Mouse (Mus musculus): ENCODE data around the gene Syne2. TPM values are rescaled to one million over a fixed set of nuclear protein-coding genes. Genes with fewer than 3 reads are reported as not detected.

The Syne2 gene
- polyA plus RNA-seq, 1 experiment from 2014 or later = 63.6 TPM

DNA sequence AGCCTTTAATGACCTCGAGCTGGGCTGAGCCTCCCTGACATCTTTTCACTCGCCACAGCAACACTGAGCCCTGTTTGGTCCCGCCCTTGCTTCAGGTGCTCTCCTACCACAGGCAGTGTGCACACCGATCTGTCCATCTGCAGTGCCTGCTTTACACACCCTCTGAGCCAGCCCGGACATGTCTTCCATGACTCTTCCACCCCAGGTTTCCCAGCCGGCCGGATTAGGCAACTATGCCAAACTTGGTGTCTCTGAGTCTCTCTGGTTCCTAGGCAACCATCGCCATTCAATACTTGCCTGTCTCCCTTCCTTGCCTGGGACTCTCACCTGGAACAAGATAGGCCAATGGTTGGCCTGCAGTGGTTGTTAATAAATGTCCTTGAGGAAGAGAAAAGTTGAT is 224.4 kb downstream of the Syne2 start:
- Histone ChIP-seq H3K9me3 (ENCODE audit: control insufficient read depth, low read depth, low read length) (no peaks in the 10 kb centered on the region), H3K4me3 (ENCODE audit: low read depth, low read length) (no peak overlapping the region), H3K27me3 (ENCODE audit: control insufficient read depth, insufficient read depth, low read length) (no peaks in the 10 kb centered on the region), H3K4me1 (ENCODE audit: control insufficient read depth, insufficient read depth, low read length) (no peaks in the 10 kb centered on the region), H3K4me2 (replicated peaks; ENCODE audit: low read depth, low read length) (no peak overlapping the region), H3K27ac (ENCODE audit: low read length) (no peak overlapping the region), H3K36me3 (ENCODE audit: control insufficient read depth, insufficient read depth, low read length) (peaks cover 8% of the 10 kb centered on the region; the same call in 1 of the 2 replicates), H3K9ac (replicated peaks; ENCODE audit: low read depth, low read length) (no peak overlapping the region)
- no peak for ATAC-seq (ENCODE audit: insufficient number of reproducible peaks, insufficient read depth, low FRiP score, low read depth)
- 79% methylated on average over 8 of the region's 8 CpGs for WGBS

DNA sequence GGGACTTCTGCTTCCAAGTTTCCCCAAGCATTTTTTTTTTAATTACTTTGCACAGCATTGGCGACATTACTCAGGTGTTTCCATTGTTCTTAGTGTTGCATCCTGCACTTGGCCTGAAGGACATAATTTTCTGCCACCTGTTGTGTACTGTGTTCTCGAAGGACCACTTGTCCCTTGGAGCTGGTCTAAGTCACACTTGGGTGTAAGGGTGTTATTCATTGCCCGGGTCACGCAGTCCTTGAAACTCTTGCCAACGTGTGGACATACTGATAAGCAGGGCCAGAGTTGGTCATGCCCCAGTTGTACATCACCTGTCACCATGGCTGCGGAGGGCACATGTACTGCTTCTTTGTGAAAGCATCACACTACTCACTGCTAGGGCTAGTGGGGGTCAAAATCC is 228.6 kb downstream of the Syne2 start:
- Histone ChIP-seq H3K36me3 (ENCODE audit: control insufficient read depth, insufficient read depth, low read length) (peaks cover 8% of the 10 kb centered on the region), H3K9ac (replicated peaks; ENCODE audit: low read depth, low read length) (no peak overlapping the region), H3K4me2 (replicated peaks; ENCODE audit: low read depth, low read length) (no peak overlapping the region), H3K9me3 (ENCODE audit: control insufficient read depth, low read depth, low read length) (no peaks in the 10 kb centered on the region), H3K27me3 (ENCODE audit: control insufficient read depth, insufficient read depth, low read length) (no peaks in the 10 kb centered on the region), H3K27ac (ENCODE audit: low read length) (no peak overlapping the region), H3K4me1 (ENCODE audit: control insufficient read depth, insufficient read depth, low read length) (no peaks in the 10 kb centered on the region), H3K4me3 (ENCODE audit: low read depth, low read length) (no peak overlapping the region)
- no peak for ATAC-seq (ENCODE audit: insufficient number of reproducible peaks, insufficient read depth, low FRiP score, low read depth)
- 83% methylated on average over 6 of the region's 6 CpGs for WGBS

DNA sequence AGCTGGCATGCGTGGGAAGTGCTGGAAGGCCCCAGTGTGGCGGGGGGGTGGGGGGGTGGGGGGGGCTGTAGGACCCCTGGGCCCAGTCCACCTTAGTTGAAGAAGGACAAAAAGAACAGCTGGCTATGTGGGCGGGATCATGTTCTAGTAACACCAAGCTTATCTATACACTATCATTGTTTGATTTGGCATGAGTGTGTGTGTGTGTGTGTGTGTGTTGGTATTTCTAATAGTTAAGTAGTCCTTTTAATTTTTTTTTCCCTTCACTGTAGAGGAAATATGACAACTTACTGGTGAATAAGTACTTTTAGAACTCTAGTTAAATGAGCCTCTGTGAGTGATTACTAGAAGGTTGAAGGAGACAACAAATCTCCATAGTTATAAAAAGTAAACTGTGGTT is 230.0 kb downstream of the Syne2 start:
- no peak overlapping the region for H3K27ac ChIP-seq (ENCODE audit: low read length)
- no peak overlapping the region for H3K4me3 ChIP-seq (ENCODE audit: low read depth, low read length)
- 68% methylated on average over 3 of the region's 3 CpGs for WGBS
- H3K9me3 ChIP-seq (ENCODE audit: control insufficient read depth, low read depth, low read length) = no peaks in the 10 kb centered on the region
- no peak overlapping the region for H3K9ac ChIP-seq (replicated peaks; ENCODE audit: low read depth, low read length)
- H3K27me3 ChIP-seq (ENCODE audit: control insufficient read depth, insufficient read depth, low read length) = no peaks in the 10 kb centered on the region
- peaks cover 8% of the 10 kb centered on the region for H3K36me3 ChIP-seq (ENCODE audit: control insufficient read depth, insufficient read depth, low read length)
- H3K4me1 ChIP-seq (ENCODE audit: control insufficient read depth, insufficient read depth, low read length) = no peaks in the 10 kb centered on the region
- no peak for ATAC-seq (ENCODE audit: insufficient number of reproducible peaks, insufficient read depth, low FRiP score, low read depth)
- H3K4me2 ChIP-seq (replicated peaks; ENCODE audit: low read depth, low read length) = no peak overlapping the region

DNA sequence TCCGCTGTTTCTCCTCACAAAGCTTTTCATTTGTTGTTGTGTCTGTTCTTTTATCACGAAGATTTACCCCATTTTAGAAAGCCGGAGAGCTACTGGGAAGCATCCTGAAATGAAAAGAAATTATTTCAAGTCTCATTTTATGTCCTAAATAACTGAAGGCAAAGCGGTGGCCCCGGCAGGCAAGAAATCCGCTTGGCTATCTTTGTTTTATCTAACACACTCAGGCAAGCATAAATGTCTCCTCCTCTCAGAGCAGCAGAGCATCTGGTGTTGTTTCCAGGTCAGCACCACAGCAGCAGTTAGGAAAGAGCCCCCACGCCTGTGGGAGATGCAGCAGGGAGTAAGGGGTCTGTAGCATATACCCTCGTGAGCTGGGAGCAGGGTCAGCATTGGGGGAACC is 230.7 kb downstream of the Syne2 start:
- H3K4me1 ChIP-seq (ENCODE audit: control insufficient read depth, insufficient read depth, low read length) = no peaks in the 10 kb centered on the region
- H3K27ac ChIP-seq (ENCODE audit: low read length) = no peak overlapping the region
- H3K36me3 ChIP-seq (ENCODE audit: control insufficient read depth, insufficient read depth, low read length) = peaks cover 7% of the 10 kb centered on the region
- H3K9ac ChIP-seq (replicated peaks; ENCODE audit: low read depth, low read length) = no peak overlapping the region
- ATAC-seq (ENCODE audit: insufficient number of reproducible peaks, insufficient read depth, low FRiP score, low read depth) = no peak
- no peak overlapping the region for H3K4me3 ChIP-seq (ENCODE audit: low read depth, low read length)
- H3K9me3 ChIP-seq (ENCODE audit: control insufficient read depth, low read depth, low read length) = no peaks in the 10 kb centered on the region
- no peaks in the 10 kb centered on the region for H3K27me3 ChIP-seq (ENCODE audit: control insufficient read depth, insufficient read depth, low read length)
- H3K4me2 ChIP-seq (replicated peaks; ENCODE audit: low read depth, low read length) = no peak overlapping the region
- WGBS = 78% methylated on average over 8 of the region's 8 CpGs

DNA sequence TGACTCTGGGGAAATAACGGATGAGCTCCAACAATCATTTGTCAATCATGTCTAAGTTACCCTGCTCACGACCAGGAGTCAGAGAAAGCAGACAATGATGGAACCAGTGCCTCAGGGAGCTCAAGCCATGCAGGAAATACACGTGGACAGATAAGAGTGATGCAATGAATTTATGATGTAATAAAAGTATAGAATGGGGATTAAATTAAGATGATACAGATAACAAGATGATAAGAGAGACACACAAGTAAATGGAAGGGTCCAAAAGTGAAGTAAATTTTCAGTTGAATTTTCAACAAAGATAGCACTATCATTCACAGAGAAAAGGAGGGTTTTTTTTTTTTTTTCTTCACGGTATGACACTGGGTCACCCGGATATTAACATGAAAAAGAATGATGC is 231.4 kb downstream of the Syne2 start:
- Histone ChIP-seq H3K27me3 (ENCODE audit: control insufficient read depth, insufficient read depth, low read length) (no peaks in the 10 kb centered on the region), H3K4me1 (ENCODE audit: control insufficient read depth, insufficient read depth, low read length) (no peaks in the 10 kb centered on the region), H3K36me3 (ENCODE audit: control insufficient read depth, insufficient read depth, low read length) (peaks cover 7% of the 10 kb centered on the region), H3K9me3 (ENCODE audit: control insufficient read depth, low read depth, low read length) (no peaks in the 10 kb centered on the region), H3K27ac (ENCODE audit: low read length) (no peak overlapping the region), H3K9ac (replicated peaks; ENCODE audit: low read depth, low read length) (no peak overlapping the region), H3K4me2 (replicated peaks; ENCODE audit: low read depth, low read length) (no peak overlapping the region), H3K4me3 (ENCODE audit: low read depth, low read length) (no peak overlapping the region)
- ATAC-seq (ENCODE audit: insufficient number of reproducible peaks, insufficient read depth, low FRiP score, low read depth) = no peak
- 56% methylated on average over 5 of the region's 5 CpGs for WGBS

DNA sequence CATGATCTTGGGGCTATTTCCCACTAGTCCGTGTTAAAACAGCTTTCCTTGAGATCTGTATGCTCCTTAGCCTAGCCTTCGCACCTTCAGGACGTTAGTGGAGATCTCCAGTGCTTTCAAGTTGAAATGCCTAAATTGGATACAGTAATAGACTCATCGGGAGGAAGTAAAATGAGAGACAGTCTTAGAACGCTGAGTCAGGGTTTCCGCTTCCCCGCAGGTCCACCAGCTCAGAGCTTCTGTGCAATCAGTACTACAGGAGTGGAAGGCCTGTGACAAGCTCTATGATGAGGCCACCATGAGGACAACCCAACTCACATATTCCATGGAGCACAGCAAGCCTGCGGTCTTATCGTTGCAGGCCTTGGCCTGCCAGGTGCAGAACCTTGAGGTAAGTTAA is 233.9 kb downstream of the Syne2 start:
- H3K27me3 ChIP-seq (ENCODE audit: control insufficient read depth, insufficient read depth, low read length) = no peaks in the 10 kb centered on the region
- 90% methylated on average over 9 of the region's 9 CpGs for WGBS
- H3K4me1 ChIP-seq (ENCODE audit: control insufficient read depth, insufficient read depth, low read length) = no peaks in the 10 kb centered on the region
- no peak overlapping the region for H3K4me3 ChIP-seq (ENCODE audit: low read depth, low read length)
- H3K9ac ChIP-seq (replicated peaks; ENCODE audit: low read depth, low read length) = no peak overlapping the region
- H3K27ac ChIP-seq (ENCODE audit: low read length) = no peak overlapping the region
- no peak for ATAC-seq (ENCODE audit: insufficient number of reproducible peaks, insufficient read depth, low FRiP score, low read depth)
- H3K4me2 ChIP-seq (replicated peaks; ENCODE audit: low read depth, low read length) = no peak overlapping the region
- no peaks in the 10 kb centered on the region for H3K9me3 ChIP-seq (ENCODE audit: control insufficient read depth, low read depth, low read length)
- peaks cover 18% of the 10 kb centered on the region for H3K36me3 ChIP-seq (ENCODE audit: control insufficient read depth, insufficient read depth, low read length)

DNA sequence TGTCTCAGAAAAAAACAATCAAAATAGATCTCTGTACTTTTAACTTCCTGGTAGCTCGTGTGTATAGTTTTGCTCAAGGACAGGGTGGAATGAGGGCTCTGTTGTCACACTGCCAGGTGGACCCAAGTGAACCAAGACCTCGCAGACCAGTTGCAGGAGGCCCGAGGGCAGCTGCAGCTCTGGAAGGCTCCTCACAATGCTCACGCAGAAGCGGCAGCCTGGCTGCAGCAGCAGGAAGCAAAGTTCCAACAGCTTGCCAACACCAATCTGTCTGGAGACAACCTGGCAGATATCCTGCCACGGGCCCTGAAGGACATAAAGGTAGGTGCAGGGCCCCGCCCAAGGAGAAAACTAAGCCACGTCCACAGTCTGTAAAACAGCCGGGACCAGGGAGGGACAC is 236.7 kb downstream of the Syne2 start:
- Histone ChIP-seq H3K9me3 (ENCODE audit: control insufficient read depth, low read depth, low read length) (no peaks in the 10 kb centered on the region), H3K4me3 (ENCODE audit: low read depth, low read length) (no peak overlapping the region), H3K4me2 (replicated peaks; ENCODE audit: low read depth, low read length) (no peak overlapping the region), H3K36me3 (ENCODE audit: control insufficient read depth, insufficient read depth, low read length) (peaks cover 18% of the 10 kb centered on the region; the same call in 1 of the 2 replicates), H3K27ac (ENCODE audit: low read length) (no peak overlapping the region), H3K27me3 (ENCODE audit: control insufficient read depth, insufficient read depth, low read length) (no peaks in the 10 kb centered on the region), H3K4me1 (ENCODE audit: control insufficient read depth, insufficient read depth, low read length) (no peaks in the 10 kb centered on the region), H3K9ac (replicated peaks; ENCODE audit: low read depth, low read length) (no peak overlapping the region)
- no peak for ATAC-seq (ENCODE audit: insufficient number of reproducible peaks, insufficient read depth, low FRiP score, low read depth)
- WGBS = 81% methylated on average over 9 of the region's 9 CpGs

DNA sequence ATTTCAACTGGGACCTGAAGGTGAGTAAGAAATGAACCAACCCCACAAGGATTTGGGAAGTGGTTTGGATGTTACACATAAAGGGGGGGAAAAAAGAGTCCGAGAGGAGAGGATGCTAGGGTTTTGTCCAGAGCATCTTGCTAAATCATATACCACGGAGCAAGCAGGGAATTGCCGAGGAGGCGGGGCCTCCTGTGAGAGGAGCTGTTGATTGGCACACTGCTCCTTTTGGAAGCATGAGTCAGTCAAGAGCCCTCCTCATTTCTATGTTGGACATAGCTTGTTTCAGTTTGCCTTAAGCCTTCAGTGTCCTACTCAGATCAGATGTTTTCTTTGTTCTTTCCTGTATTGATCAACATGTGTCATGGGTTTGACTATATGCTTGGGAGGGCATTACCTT is 245.1 kb downstream of the Syne2 start:
- Histone ChIP-seq H3K27ac (ENCODE audit: low read length) (no peak overlapping the region), H3K36me3 (ENCODE audit: control insufficient read depth, insufficient read depth, low read length) (peaks cover 25% of the 10 kb centered on the region), H3K9me3 (ENCODE audit: control insufficient read depth, low read depth, low read length) (no peaks in the 10 kb centered on the region), H3K4me3 (ENCODE audit: low read depth, low read length) (no peak overlapping the region), H3K4me1 (ENCODE audit: control insufficient read depth, insufficient read depth, low read length) (no peaks in the 10 kb centered on the region), H3K4me2 (replicated peaks; ENCODE audit: low read depth, low read length) (no peak overlapping the region), H3K27me3 (ENCODE audit: control insufficient read depth, insufficient read depth, low read length) (no peaks in the 10 kb centered on the region), H3K9ac (replicated peaks; ENCODE audit: low read depth, low read length) (no peak overlapping the region)
- no peak for ATAC-seq (ENCODE audit: insufficient number of reproducible peaks, insufficient read depth, low FRiP score, low read depth)
- 89% methylated on average over 4 of the region's 4 CpGs for WGBS

DNA sequence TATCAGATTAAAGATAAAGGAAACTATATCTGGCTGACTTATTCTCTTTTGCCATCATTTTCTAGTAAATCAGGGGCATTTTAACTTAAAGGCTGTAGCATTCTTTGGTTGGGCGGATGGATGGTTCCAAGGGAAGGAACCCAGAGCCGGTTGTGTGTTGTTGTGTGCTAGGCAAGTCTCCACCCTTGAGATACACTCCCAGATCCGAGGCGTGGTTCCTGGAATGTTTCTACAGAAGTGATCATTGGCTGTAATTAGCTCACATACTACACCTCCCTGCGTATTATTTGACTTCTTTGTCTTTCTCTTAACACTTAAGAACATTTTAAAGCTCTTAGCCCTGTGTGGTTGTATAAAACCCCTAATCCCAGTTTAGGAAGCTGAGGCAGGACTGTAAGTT is 252.5 kb downstream of the Syne2 start:
- no peaks in the 10 kb centered on the region for H3K9me3 ChIP-seq (ENCODE audit: control insufficient read depth, low read depth, low read length)
- H3K4me3 ChIP-seq (ENCODE audit: low read depth, low read length) = no peak overlapping the region
- no peak overlapping the region for H3K4me2 ChIP-seq (replicated peaks; ENCODE audit: low read depth, low read length)
- H3K27ac ChIP-seq (ENCODE audit: low read length) = no peak overlapping the region
- peaks cover 7% of the 10 kb centered on the region; the same call in 1 of the 2 replicates for H3K36me3 ChIP-seq (ENCODE audit: control insufficient read depth, insufficient read depth, low read length)
- H3K27me3 ChIP-seq (ENCODE audit: control insufficient read depth, insufficient read depth, low read length) = no peaks in the 10 kb centered on the region
- 86% methylated on average over 5 of the region's 5 CpGs for WGBS
- H3K9ac ChIP-seq (replicated peaks; ENCODE audit: low read depth, low read length) = no peak overlapping the region
- H3K4me1 ChIP-seq (ENCODE audit: control insufficient read depth, insufficient read depth, low read length) = no peaks in the 10 kb centered on the region
- ATAC-seq (ENCODE audit: insufficient number of reproducible peaks, insufficient read depth, low FRiP score, low read depth) = no peak

All from stomach, embryonic 14.5 days (tissue).